Mouse (Mus musculus) MEL (cell line): Measurements from ENCODE around the gene 1700088E04Rik. TPM values are rescaled to one million over a fixed set of nuclear protein-coding genes. Genes with fewer than 3 reads are reported as not detected.

Source experiments
- DNase-seq: peaks from one replicate; pipeline ENCODE4 v3.0.0; 2011; ENCODE audit warnings: low read depth, low spot score
- H3K27ac ChIP-seq: 2 replicates; pipeline ENCODE4 v1.5.1; 2012; ENCODE audit warnings: low read depth, mild to moderate bottlenecking, control low read depth, low read length, moderate library complexity; ENCODE audit not compliant: control insufficient read depth
- H3K27me3 ChIP-seq, 2 experiments: fragments of 150-350 bp in 1 of 2; sonication (generic) in 1 of 2; 2 replicates each; pipeline ENCODE4 v1.6.1; 2012; ENCODE audit warnings: low read length in 2 of 2, mild to moderate bottlenecking in 2 of 2, improper control_type of control experiment in 1 of 2, moderate library complexity in 1 of 2; ENCODE audit not compliant: insufficient read depth in 2 of 2, control insufficient read depth in 1 of 2
- H3K36me3 ChIP-seq, 2 experiments: 2 replicates each; pipeline ENCODE4 v1.6.1; 2012 to 2014; ENCODE audit warnings: low read length in 2 of 2, improper control_type of control experiment in 1 of 2, inconsistent platforms in 1 of 2, mild to moderate bottlenecking in 1 of 2; ENCODE audit not compliant: insufficient read depth in 2 of 2, control insufficient read depth in 1 of 2
- H3K4me1 ChIP-seq, 2 experiments: fragments of 150-350 bp in 1 of 2; sonication (generic) in 1 of 2; 2 replicates each; pipeline ENCODE4 v1.6.1; 2012; ENCODE audit warnings: low read length in 2 of 2, improper control_type of control experiment in 1 of 2, mild to moderate bottlenecking in 1 of 2; ENCODE audit not compliant: insufficient read depth in 2 of 2, control insufficient read depth in 1 of 2
- H3K4me3 ChIP-seq, 2 experiments: fragments of 150-350 bp in 1 of 2; sonication (generic) in 1 of 2; 2 replicates each; pipeline ENCODE4 v1.5.1; 2012; ENCODE audit warnings: low read depth in 2 of 2, low read length in 2 of 2, mild to moderate bottlenecking in 2 of 2, moderate library complexity in 2 of 2, control low read depth in 1 of 2, improper control_type of control experiment in 1 of 2; ENCODE audit not compliant: control insufficient read depth in 1 of 2, insufficient read depth in 1 of 2
- H3K79me2 ChIP-seq: 2 replicates; pipeline ENCODE4 v1.6.1; 2012; ENCODE audit warnings: mild to moderate bottlenecking, low read length, moderate library complexity; ENCODE audit not compliant: control insufficient read depth, poor library complexity, insufficient read depth
- H3K9ac ChIP-seq: 2 replicates; pipeline ENCODE4 v1.6.1; 2012; ENCODE audit warnings: low read depth, mild to moderate bottlenecking, control low read depth, low read length, moderate library complexity; ENCODE audit not compliant: control insufficient read depth, poor library complexity, severe bottlenecking
- H3K9me3 ChIP-seq: fragments of 150-350 bp; sonication (generic); replicated peaks from 2 replicates; pipeline ENCODE4 v1.6.1; 2012; ENCODE audit warnings: mild to moderate bottlenecking, low read length, improper control_type of control experiment, moderate library complexity; ENCODE audit not compliant: insufficient read depth
- BHLHE40 ChIP-seq: IDR thresholded peaks from 2 replicates; pipeline ENCODE4 v1.6.1; 2012; ENCODE audit warnings: low read depth, mild to moderate bottlenecking, inconsistent platforms, low read length, improper control_type of control experiment, borderline replicate concordance
- CHD1 ChIP-seq: IDR thresholded peaks from 2 replicates; pipeline ENCODE4 v1.6.1; 2012; ENCODE audit warnings: low read depth, mild to moderate bottlenecking, inconsistent platforms, low read length, improper control_type of control experiment
- CHD2 ChIP-seq: IDR thresholded peaks from 2 replicates; pipeline ENCODE4 v1.6.1; 2011; ENCODE audit warnings: low read length, improper control_type of control experiment
- CTCF ChIP-seq, 3 experiments: IDR thresholded peaks in 2 of 3; conservative IDR thresholded peaks in 1 of 3; 2 replicates each; pipeline ENCODE4 v1.5.1; 2011 to 2012; ENCODE audit warnings: low read length in 3 of 3, low read depth in 2 of 3, mild to moderate bottlenecking in 2 of 3, improper control_type of control experiment in 1 of 3, inconsistent platforms in 1 of 3, mixed read lengths in 1 of 3, moderate library complexity in 1 of 3; ENCODE audit not compliant: control insufficient read depth in 1 of 3, insufficient read depth in 1 of 3, poor library complexity in 1 of 3, severe bottlenecking in 1 of 3
- ELF1 ChIP-seq: IDR thresholded peaks from 2 replicates; pipeline ENCODE4 v1.6.1; 2014; ENCODE audit warnings: low read depth, mild to moderate bottlenecking, inconsistent platforms, low read length, improper control_type of control experiment, moderate library complexity
- ETS1 ChIP-seq: IDR thresholded peaks from 2 replicates; pipeline ENCODE4 v1.6.1; 2012; ENCODE audit warnings: low read depth, mild to moderate bottlenecking, inconsistent platforms, low read length, improper control_type of control experiment, moderate library complexity
- GABPA ChIP-seq: IDR thresholded peaks from 2 replicates; pipeline ENCODE4 v1.6.1; 2012; ENCODE audit warnings: low read depth, mild to moderate bottlenecking, inconsistent platforms, low read length, improper control_type of control experiment, moderate library complexity
- HCFC1 ChIP-seq: IDR thresholded peaks from 2 replicates; pipeline ENCODE4 v1.6.1; 2012; ENCODE audit warnings: low read depth, mild to moderate bottlenecking, inconsistent platforms, low read length, improper control_type of control experiment, moderate library complexity
- JUND ChIP-seq: IDR thresholded peaks from 2 replicates; pipeline ENCODE4 v1.6.1; 2011; ENCODE audit warnings: low read depth, mild to moderate bottlenecking, improper control_type of control experiment, low read length
- KAT2A ChIP-seq: conservative IDR thresholded peaks from 2 replicates; pipeline ENCODE4 v1.6.1; 2012; ENCODE audit warnings: low read depth, low read length, improper control_type of control experiment, inconsistent platforms
- MAFK ChIP-seq: IDR thresholded peaks from 2 replicates; pipeline ENCODE4 v1.6.1; 2011; ENCODE audit warnings: low read depth, mild to moderate bottlenecking, low read length, improper control_type of control experiment, borderline replicate concordance
- MAX ChIP-seq: IDR thresholded peaks from 2 replicates; pipeline ENCODE4 v1.6.1; 2011; ENCODE audit warnings: low read length, improper control_type of control experiment
- MEF2A ChIP-seq: IDR thresholded peaks from 2 replicates; pipeline ENCODE4 v1.6.1; 2014; ENCODE audit warnings: low read depth, mild to moderate bottlenecking, inconsistent platforms, low read length, improper control_type of control experiment; ENCODE audit not compliant: poor library complexity, insufficient replicate concordance, severe bottlenecking; ENCODE audit errors: extremely low read depth
- MYB ChIP-seq: IDR thresholded peaks from 2 replicates; pipeline ENCODE4 v1.6.1; 2011; ENCODE audit warnings: mild to moderate bottlenecking, low read depth, low read length, improper control_type of control experiment
- MYC ChIP-seq: IDR thresholded peaks from 2 replicates; pipeline ENCODE4 v1.6.1; 2011; ENCODE audit warnings: low read depth, mild to moderate bottlenecking, low read length, improper control_type of control experiment, moderate library complexity
- POLR2AphosphoS2 ChIP-seq: IDR thresholded peaks from 2 replicates; pipeline ENCODE4 v1.6.1; 2011; ENCODE audit warnings: low read length, improper control_type of control experiment
- RAD21 ChIP-seq: IDR thresholded peaks from 2 replicates; pipeline ENCODE4 v1.6.1; 2011; ENCODE audit warnings: mild to moderate bottlenecking, low read depth, low read length, improper control_type of control experiment
- RCOR1 ChIP-seq: IDR thresholded peaks from 2 replicates; pipeline ENCODE4 v1.6.1; 2012; ENCODE audit warnings: low read depth, mild to moderate bottlenecking, inconsistent platforms, low read length, improper control_type of control experiment
- TBP ChIP-seq: IDR thresholded peaks from 2 replicates; pipeline ENCODE4 v1.8.0; 2011; ENCODE audit warnings: low read depth, low read length, improper control_type of control experiment
- USF1 ChIP-seq: IDR thresholded peaks from 2 replicates; pipeline ENCODE4 v1.6.1; 2014; ENCODE audit warnings: low read depth, mild to moderate bottlenecking, inconsistent platforms, low read length, improper control_type of control experiment, moderate library complexity
- ZC3H11A ChIP-seq: IDR thresholded peaks from 2 replicates; pipeline ENCODE4 v1.6.1; 2012; ENCODE audit warnings: low read depth, mild to moderate bottlenecking, inconsistent platforms, low read length, improper control_type of control experiment
- ZNF384 ChIP-seq: IDR thresholded peaks from 2 replicates; pipeline ENCODE4 v1.6.1; 2012; ENCODE audit warnings: low read depth, mild to moderate bottlenecking, inconsistent platforms, low read length, improper control_type of control experiment
- polyA plus RNA-seq, 2 experiments: library from polyadenylated mRNA; stranded (reverse) in 1 of 2; unstranded in 1 of 2; fragments of >175 nt in 1 of 2; fragments of >200 nt in 1 of 2; gene quantifications; 2 replicates each; pipeline versions ENCODE4 v1.2.1 to v1.2.4; 2012; ENCODE audit warnings: low replicate concordance in 2 of 2, low read depth in 1 of 2; ENCODE audit not compliant: insufficient read length in 2 of 2, insufficient read depth in 1 of 2, missing spikeins in 1 of 2
- total RNA-seq: library from RNA; depleted of rRNA; stranded (reverse); fragments of 300-350 nt; gene quantifications from 2 replicates; pipeline ENCODE4 v1.2.3, GENCODE M21; 2012

The 1700088E04Rik gene
- total and polyA plus RNA-seq, 3 experiments: 4.9 to 9.3 TPM; not detected in 1

DNA sequence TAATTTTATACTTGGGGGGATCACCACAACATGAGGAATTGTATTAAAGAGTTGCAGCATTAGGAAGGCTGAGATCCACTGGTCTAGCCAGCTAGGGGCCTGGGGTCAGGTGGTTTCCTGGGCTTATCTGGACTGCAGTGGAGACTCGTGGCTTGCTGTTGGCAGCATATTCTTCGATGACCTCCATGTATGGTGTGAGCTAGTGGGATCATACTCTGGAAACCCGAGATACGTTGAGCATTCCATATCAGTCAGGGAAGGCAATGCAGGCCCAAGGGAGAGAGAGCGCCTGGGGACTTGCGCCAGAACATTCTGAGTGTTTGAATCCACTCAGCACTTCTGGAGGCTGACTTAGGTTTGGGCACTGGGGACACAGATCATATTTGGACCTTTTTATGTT is 17.3 kb downstream of the 1700088E04Rik start:
- no peaks in the 10 kb centered on the region for H3K9me3 ChIP-seq
- no peaks in the 10 kb centered on the region for H3K27me3 ChIP-seq
- no peaks in the 10 kb centered on the region for H3K79me2 ChIP-seq
- H3K4me3 ChIP-seq: no peak overlapping the region
- no peak for DNase-seq
- H3K4me1 ChIP-seq: no peaks in the 10 kb centered on the region
- peaks cover 0 to 3% of the 10 kb centered on the region in 2 experiments; a peak in 1 of 4 replicates for H3K36me3 ChIP-seq
- no peak overlapping the region for H3K9ac ChIP-seq
- TF ChIP-seq RAD21 (no peak), CHD1 (no peak), BHLHE40 (no peak), GABPA (no peak), MYB (no peak), RCOR1 (no peak), MYC (no peak), MAFK (no peak), CTCF (IDR thresholded peaks at IDR 0.05 in 2 of 3, conservative IDR thresholded peaks at IDR 0.05 in 1 of 3; ENCODE audit: control insufficient read depth in 1 of 3, insufficient read depth in 1 of 3, low read depth in 2 of 3, low read length in 3 of 3, poor library complexity in 1 of 3, severe bottlenecking in 1 of 3) (no peak), KAT2A (no peak), TBP (no peak), MEF2A (no peak), POLR2AphosphoS2 (no peak), ELF1 (no peak), ZC3H11A (no peak), ETS1 (no peak), MAX (no peak), JUND (no peak), ZNF384 (no peak)
- H3K27ac ChIP-seq: no peak overlapping the region

GRCm38 (mm10) chr15:79122546-79122945 is 18.5 kb downstream of the 1700088E04Rik start:
- H3K9me3 ChIP-seq: no peaks in the 10 kb centered on the region
- H3K27me3 ChIP-seq: no peaks in the 10 kb centered on the region
- no peak for DNase-seq
- H3K79me2 ChIP-seq: no peaks in the 10 kb centered on the region
- no peaks in the 10 kb centered on the region; a peak in 1 of 4 replicates for H3K36me3 ChIP-seq
- no peak overlapping the region for H3K4me3 ChIP-seq
- TF ChIP-seq CHD2 (no peak), ZC3H11A (no peak), HCFC1 (no peak), MAX (no peak), ELF1 (no peak), USF1 (no peak)
- no peaks in the 10 kb centered on the region for H3K4me1 ChIP-seq
- no peak overlapping the region for H3K9ac ChIP-seq
- H3K27ac ChIP-seq: no peak overlapping the region
